Mouse (Mus musculus) testis, adult 2 months (tissue): ENCODE results near the gene Mphosph9.

ENCODE experiments used
- CTCF ChIP-seq: fragments of 200-500 bp; IDR thresholded peaks from 2 replicates; pipeline ENCODE4 v1.5.1; 2012; ENCODE audit warnings: low read depth, mild to moderate bottlenecking, inconsistent platforms, low read length, moderate library complexity; ENCODE audit not compliant: control insufficient read depth, insufficient read depth, insufficient replicate concordance
- POLR2A ChIP-seq: fragments of 200-500 bp; IDR thresholded peaks from 2 replicates; pipeline ENCODE4 v1.6.1; 2012; ENCODE audit warnings: low read depth, mild to moderate bottlenecking, inconsistent platforms, low read length, moderate library complexity; ENCODE audit not compliant: control insufficient read depth

DNA sequence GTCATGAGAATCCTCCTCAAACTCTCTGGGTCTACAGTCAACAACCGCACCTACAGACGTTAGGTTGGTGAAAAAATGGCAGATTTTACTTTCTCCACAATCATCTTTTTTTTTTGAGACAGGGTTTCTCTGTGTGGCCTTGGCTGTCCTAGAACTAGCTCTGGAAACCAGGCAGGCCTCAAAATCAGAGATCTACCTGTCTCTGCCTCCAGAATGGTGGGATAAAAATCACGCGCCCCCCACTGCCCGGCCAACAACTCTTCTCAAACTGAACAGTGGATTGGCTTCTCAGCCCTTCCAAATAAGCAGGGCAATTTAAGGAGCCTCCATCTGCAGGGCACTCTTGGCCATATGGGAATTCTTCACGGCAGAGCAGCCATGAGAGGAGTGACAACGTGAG lies 72.6 kb downstream of the Mphosph9 start:
- TF ChIP-seq CTCF (no peak), POLR2A (no peak)
